Mouse (Mus musculus) liver, embryonic 14.5 days (tissue): ENCODE results near the gene Col16a1.

Experiments
- CTCF ChIP-seq: IDR thresholded peaks from 2 replicates; pipeline ENCODE4 v1.5.1; 2016; ENCODE audit warnings: antibody characterized with exemption, low read depth, control low read depth
- EP300 ChIP-seq: IDR thresholded peaks from 2 replicates; pipeline ENCODE4 v1.6.1; 2016; ENCODE audit warnings: antibody characterized with exemption, low read depth

GRCm38 (mm10) chr4:130131448-130132105 is 83.9 kb downstream of the Col16a1 start:
- TF ChIP-seq CTCF (no peak), EP300 (no peak)
